Mouse (Mus musculus): ENCODE measurements at regions not wholly inside any gene's neighbourhood (a gene's known extent, or its start where the extent isn't known, plus 50 kb on each side); places are given as distances from the start of the nearest gene placed in this dataset.

GRCm38 (mm10) chrX:166718075-166718474 is 132.6 kb upstream of the Egfl6 start:
- no peak overlapping the region for H3K4me3 ChIP-seq (ENCODE audit: insufficient read depth, low read depth, low read length)
- H3K36me3 ChIP-seq (ENCODE audit: control insufficient read depth, insufficient read depth, low read length): no peaks in the 10 kb centered on the region
- H3K27me3 ChIP-seq (replicated peaks; ENCODE audit: control insufficient read depth, insufficient read depth, low read length): no peaks in the 10 kb centered on the region
- TF ChIP-seq POLR2A (IDR thresholded peaks at IDR 0.05; ENCODE audit: low read depth, low read length): no peak
- H3K4me1 ChIP-seq (ENCODE audit: control insufficient read depth, insufficient read depth, low read length): no peaks in the 10 kb centered on the region
- DNase-seq: no peak
- no peak overlapping the region for H3K27ac ChIP-seq (ENCODE audit: insufficient read depth, low read depth, low read length)

- Histone ChIP-seq H3K27ac (ENCODE audit: insufficient read depth, low read depth, low read length) (no peak overlapping the region), H3K4me3 (ENCODE audit: insufficient read depth, low read depth, low read length) (no peak overlapping the region), H3K36me3 (ENCODE audit: control insufficient read depth, insufficient read depth, low read length) (no peaks in the 10 kb centered on the region), H3K4me1 (ENCODE audit: control insufficient read depth, insufficient read depth, low read length) (no peaks in the 10 kb centered on the region), H3K27me3 (replicated peaks; ENCODE audit: control insufficient read depth, insufficient read depth, low read length) (no peaks in the 10 kb centered on the region)
- no peak for DNase-seq
- no peak for TF ChIP-seq CTCF (conservative IDR thresholded peaks at IDR 0.05; ENCODE audit: insufficient read depth, insufficient read length, low read depth, low read length)
- TF ChIP-seq POLR2A (IDR thresholded peaks at IDR 0.05; ENCODE audit: low read depth, low read length): no peak
- WGBS: 69% methylated on average over 2 of the region's 2 CpGs
Observed at GRCm38 (mm10) chrX:166709306-166709705, 123.8 kb upstream of the Egfl6 start.

- Histone ChIP-seq H3K27me3 (replicated peaks; ENCODE audit: control insufficient read depth, insufficient read depth, low read length) (no peaks in the 10 kb centered on the region), H3K27ac (ENCODE audit: insufficient read depth, low read depth, low read length) (no peak overlapping the region), H3K4me1 (ENCODE audit: control insufficient read depth, insufficient read depth, low read length) (no peaks in the 10 kb centered on the region), H3K4me3 (ENCODE audit: insufficient read depth, low read depth, low read length) (no peak overlapping the region), H3K36me3 (ENCODE audit: control insufficient read depth, insufficient read depth, low read length) (no peaks in the 10 kb centered on the region)
- no peak for TF ChIP-seq CTCF (conservative IDR thresholded peaks at IDR 0.05; ENCODE audit: insufficient read depth, insufficient read length, low read depth, low read length)
- no peak for TF ChIP-seq POLR2A (IDR thresholded peaks at IDR 0.05; ENCODE audit: low read depth, low read length)
- WGBS: 45% methylated on average over 1 of the region's 1 CpGs
- DNase-seq: no peak
Observed at GRCm38 (mm10) chrX:166708106-166708505, 122.6 kb upstream of the Egfl6 start.

- no peak for TF ChIP-seq POLR2A (IDR thresholded peaks at IDR 0.05; ENCODE audit: low read depth, low read length)
- TF ChIP-seq CTCF (conservative IDR thresholded peaks at IDR 0.05; ENCODE audit: insufficient read depth, insufficient read length, low read depth, low read length): no peak
- 65% methylated on average over 1 of the region's 1 CpGs for WGBS
- Histone ChIP-seq H3K36me3 (ENCODE audit: control insufficient read depth, insufficient read depth, low read length) (no peaks in the 10 kb centered on the region), H3K4me3 (ENCODE audit: insufficient read depth, low read depth, low read length) (no peak overlapping the region), H3K27ac (ENCODE audit: insufficient read depth, low read depth, low read length) (no peak overlapping the region), H3K27me3 (replicated peaks; ENCODE audit: control insufficient read depth, insufficient read depth, low read length) (no peaks in the 10 kb centered on the region), H3K4me1 (ENCODE audit: control insufficient read depth, insufficient read depth, low read length) (no peaks in the 10 kb centered on the region)
- DNase-seq: peak; percentile 59
Observed at GRCm38 (mm10) chrX:166707029-166707428, 121.5 kb upstream of the Egfl6 start.

- no peaks in the 10 kb centered on the region for H3K4me1 ChIP-seq (ENCODE audit: control insufficient read depth, insufficient read depth, low read length)
- no peak for DNase-seq
- no peak overlapping the region for H3K27ac ChIP-seq (ENCODE audit: insufficient read depth, low read depth, low read length)
- H3K36me3 ChIP-seq (ENCODE audit: control insufficient read depth, insufficient read depth, low read length): no peaks in the 10 kb centered on the region
- WGBS: 95% methylated on average over 2 of the region's 2 CpGs
- no peaks in the 10 kb centered on the region for H3K27me3 ChIP-seq (replicated peaks; ENCODE audit: control insufficient read depth, insufficient read depth, low read length)
- no peak for TF ChIP-seq CTCF (conservative IDR thresholded peaks at IDR 0.05; ENCODE audit: insufficient read depth, insufficient read length, low read depth, low read length)
- TF ChIP-seq POLR2A (IDR thresholded peaks at IDR 0.05; ENCODE audit: low read depth, low read length): no peak
- H3K4me3 ChIP-seq (ENCODE audit: insufficient read depth, low read depth, low read length): no peak overlapping the region
Observed at GRCm38 (mm10) chrX:166704311-166704710, 118.8 kb upstream of the Egfl6 start.

- H3K27ac ChIP-seq (ENCODE audit: insufficient read depth, low read depth, low read length): no peak overlapping the region
- H3K4me1 ChIP-seq (ENCODE audit: control insufficient read depth, insufficient read depth, low read length): no peaks in the 10 kb centered on the region
- H3K27me3 ChIP-seq (replicated peaks; ENCODE audit: control insufficient read depth, insufficient read depth, low read length): no peaks in the 10 kb centered on the region
- H3K36me3 ChIP-seq (ENCODE audit: control insufficient read depth, insufficient read depth, low read length): no peaks in the 10 kb centered on the region
- H3K4me3 ChIP-seq (ENCODE audit: insufficient read depth, low read depth, low read length): no peak overlapping the region
- no peak for DNase-seq
- TF ChIP-seq CTCF (conservative IDR thresholded peaks at IDR 0.05; ENCODE audit: insufficient read depth, insufficient read length, low read depth, low read length): no peak
- TF ChIP-seq POLR2A (IDR thresholded peaks at IDR 0.05; ENCODE audit: low read depth, low read length): no peak
- 89% methylated on average over 3 of the region's 3 CpGs for WGBS
Observed at GRCm38 (mm10) chrX:166694219-166694618, 108.7 kb upstream of the Egfl6 start.

- TF ChIP-seq POLR2A (IDR thresholded peaks at IDR 0.05; ENCODE audit: low read depth, low read length) (no peak), CTCF (conservative IDR thresholded peaks at IDR 0.05; ENCODE audit: insufficient read depth, insufficient read length, low read depth, low read length) (no peak)
- no peak for DNase-seq
Observed at GRCm38 (mm10) chrX:166688779-166689178, 103.3 kb upstream of the Egfl6 start.

GRCm38 (mm10) chrX:166673404-166673803 is 87.9 kb upstream of the Egfl6 start:
- no peaks in the 10 kb centered on the region for H3K4me1 ChIP-seq (ENCODE audit: control insufficient read depth, insufficient read depth, low read length)
- no peak for DNase-seq
- TF ChIP-seq POLR2A (IDR thresholded peaks at IDR 0.05; ENCODE audit: low read depth, low read length) (no peak), CTCF (conservative IDR thresholded peaks at IDR 0.05; ENCODE audit: insufficient read depth, insufficient read length, low read depth, low read length) (no peak)
- H3K27me3 ChIP-seq (replicated peaks; ENCODE audit: control insufficient read depth, insufficient read depth, low read length): no peaks in the 10 kb centered on the region
- WGBS: 78% methylated on average over 3 of the region's 3 CpGs
- no peaks in the 10 kb centered on the region for H3K36me3 ChIP-seq (ENCODE audit: control insufficient read depth, insufficient read depth, low read length)
- no peak overlapping the region for H3K27ac ChIP-seq (ENCODE audit: insufficient read depth, low read depth, low read length)
- H3K4me3 ChIP-seq (ENCODE audit: insufficient read depth, low read depth, low read length): no peak overlapping the region

More at GRCm38 (mm10) chrX:166688779-166689178, 103.3 kb upstream of the Egfl6 start:
- H3K4me3 ChIP-seq (ENCODE audit: insufficient read depth, low read depth, low read length): no peak overlapping the region
- H3K27ac ChIP-seq (ENCODE audit: insufficient read depth, low read depth, low read length): no peak overlapping the region
- H3K27me3 ChIP-seq (replicated peaks; ENCODE audit: control insufficient read depth, insufficient read depth, low read length): no peaks in the 10 kb centered on the region
- no peaks in the 10 kb centered on the region for H3K36me3 ChIP-seq (ENCODE audit: control insufficient read depth, insufficient read depth, low read length)
- 56% methylated on average over 3 of the region's 3 CpGs for WGBS
- no peaks in the 10 kb centered on the region for H3K4me1 ChIP-seq (ENCODE audit: control insufficient read depth, insufficient read depth, low read length)

Measured in kidney, adult 2 months (tissue).